Mouse (Mus musculus): Measurements from ENCODE around the gene Tns4. TPM values are rescaled to one million over a fixed set of nuclear protein-coding genes. Genes with fewer than 3 reads are reported as not detected.

Tns4 gene
- polyA plus RNA-seq, 1 experiment from 2014 or later = 0.21 TPM

DNA sequence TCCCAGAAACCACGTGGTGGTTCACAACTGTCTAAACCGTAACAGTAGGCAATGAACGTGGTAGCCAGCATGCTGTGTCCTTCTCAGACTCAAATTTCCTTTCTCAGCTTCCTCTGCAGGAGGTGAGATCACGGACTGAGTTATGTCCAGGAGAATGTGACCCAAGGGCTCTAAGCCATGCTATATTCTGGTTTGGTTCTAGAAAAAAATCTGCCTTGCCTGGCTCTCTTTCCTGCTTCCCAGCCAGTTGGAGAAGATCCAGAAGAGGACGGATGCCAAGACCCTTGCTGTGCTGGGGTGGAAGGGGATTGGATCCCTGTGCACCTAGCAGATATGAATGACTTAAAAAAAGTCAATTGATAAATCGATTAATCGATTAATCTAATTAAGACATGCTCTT lies 10.4 kb upstream of the Tns4 start:
- no peak for ATAC-seq (ENCODE audit: borderline replicate concordance, extremely low read depth, low FRiP score, low TSS enrichment)
- WGBS = 61% methylated on average over 7 of the region's 7 CpGs
- Histone ChIP-seq H3K4me1 (no peaks in the 10 kb centered on the region), H3K4me2 (no peak overlapping the region), H3K27me3 (no peaks in the 10 kb centered on the region), H3K9ac (no peak overlapping the region), H3K27ac (no peak overlapping the region), H3K9me3 (no peaks in the 10 kb centered on the region), H3K4me3 (no peak overlapping the region), H3K36me3 (no peaks in the 10 kb centered on the region)

DNA sequence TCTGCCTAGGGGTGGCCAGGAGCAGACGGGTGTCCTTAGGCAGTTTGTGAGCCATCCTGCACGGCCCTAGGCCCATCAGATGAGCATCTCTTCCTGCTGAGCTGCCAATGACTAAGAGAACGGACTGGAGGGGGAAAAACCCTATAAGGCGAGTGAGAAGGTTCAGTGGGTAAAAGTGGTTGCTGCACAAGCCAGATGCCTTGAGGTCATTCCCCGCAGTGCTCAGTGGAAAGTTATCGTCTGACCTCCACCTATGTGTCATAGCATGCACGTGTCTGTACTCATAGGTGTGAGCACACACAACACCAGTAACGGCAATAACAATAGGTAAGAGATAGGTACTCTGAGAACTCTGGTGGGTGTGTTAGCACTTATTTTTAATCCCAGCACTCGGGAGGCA lies 9.8 kb upstream of the Tns4 start:
- no peak for ATAC-seq (ENCODE audit: borderline replicate concordance, extremely low read depth, low FRiP score, low TSS enrichment)
- no peak overlapping the region for H3K4me3 ChIP-seq
- no peaks in the 10 kb centered on the region for H3K36me3 ChIP-seq
- H3K4me2 ChIP-seq = no peak overlapping the region
- 88% methylated on average over 9 of the region's 9 CpGs for WGBS
- no peaks in the 10 kb centered on the region for H3K27me3 ChIP-seq
- no peak overlapping the region for H3K27ac ChIP-seq
- no peak overlapping the region for H3K9ac ChIP-seq
- H3K4me1 ChIP-seq = no peaks in the 10 kb centered on the region
- no peaks in the 10 kb centered on the region for H3K9me3 ChIP-seq

DNA sequence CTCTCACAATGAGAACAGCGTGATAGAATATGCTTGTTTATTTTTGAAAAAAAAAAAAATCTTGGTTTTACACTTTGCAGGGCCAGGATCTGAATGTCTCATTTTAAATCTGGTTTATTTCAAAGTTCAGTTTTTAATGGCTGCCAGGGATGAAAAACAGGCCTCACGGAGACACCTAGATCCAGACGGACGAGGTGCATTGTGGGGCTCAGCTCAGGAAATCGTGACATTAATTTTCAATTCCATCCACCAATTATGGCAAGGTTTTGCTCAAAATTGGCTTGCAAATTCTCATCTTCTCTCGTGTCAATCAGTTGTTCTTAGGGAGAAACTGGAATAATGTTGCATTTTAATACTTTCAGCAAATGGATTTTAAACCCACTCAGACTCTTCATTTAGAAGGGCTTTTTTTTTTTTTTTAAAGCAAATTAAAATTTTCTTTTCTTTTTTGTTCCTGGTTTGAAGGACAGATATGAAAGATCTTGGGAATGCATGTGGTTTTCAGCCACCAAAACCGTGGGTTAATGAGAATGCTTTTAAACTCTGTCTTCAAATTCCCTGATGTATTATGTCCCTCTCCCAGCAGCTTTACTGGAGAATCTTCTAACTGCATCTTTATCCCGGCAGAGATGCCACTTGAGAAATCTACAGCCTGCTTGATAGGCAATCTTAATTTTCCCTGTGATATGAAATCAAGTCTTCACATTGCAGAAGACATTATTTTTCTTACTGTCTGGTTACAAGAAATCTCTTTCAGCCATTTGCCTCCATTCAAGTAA lies 8.1 kb upstream of the Tns4 start:
- no peak overlapping the region for H3K27ac ChIP-seq
- no peak overlapping the region for H3K4me2 ChIP-seq
- no peak for ATAC-seq (ENCODE audit: borderline replicate concordance, extremely low read depth, low FRiP score, low TSS enrichment)
- H3K4me3 ChIP-seq = no peak overlapping the region
- H3K4me1 ChIP-seq = no peaks in the 10 kb centered on the region
- H3K9me3 ChIP-seq = no peaks in the 10 kb centered on the region
- no peaks in the 10 kb centered on the region for H3K36me3 ChIP-seq
- no peak overlapping the region for H3K9ac ChIP-seq
- no peaks in the 10 kb centered on the region for H3K27me3 ChIP-seq
- WGBS = 72% methylated on average over 8 of the region's 8 CpGs

DNA sequence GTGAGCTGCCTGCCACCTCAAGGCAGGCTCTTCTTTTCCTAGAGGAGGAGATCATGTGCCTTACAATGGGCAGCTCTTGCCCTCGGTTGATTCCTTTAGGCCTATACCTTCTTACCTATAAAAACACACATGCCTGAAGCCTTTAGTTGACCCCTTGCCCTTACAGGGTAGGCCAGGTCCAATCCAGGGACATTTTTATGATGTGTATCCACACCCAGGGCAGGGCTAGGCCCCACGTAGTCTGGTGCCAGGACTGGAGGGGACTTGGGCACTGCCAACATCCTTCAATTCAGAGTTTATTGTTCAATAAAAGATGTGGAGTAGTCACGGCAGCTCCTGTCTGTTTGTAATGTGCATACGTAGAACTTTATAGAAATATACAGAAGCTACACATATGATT lies 7.3 kb upstream of the Tns4 start:
- Histone ChIP-seq H3K4me2 (no peak overlapping the region), H3K9ac (no peak overlapping the region), H3K4me3 (no peak overlapping the region), H3K27ac (no peak overlapping the region), H3K36me3 (no peaks in the 10 kb centered on the region), H3K27me3 (no peaks in the 10 kb centered on the region), H3K9me3 (no peaks in the 10 kb centered on the region), H3K4me1 (no peaks in the 10 kb centered on the region)
- ATAC-seq (ENCODE audit: borderline replicate concordance, extremely low read depth, low FRiP score, low TSS enrichment) = no peak
- WGBS = 85% methylated on average over 4 of the region's 4 CpGs

DNA sequence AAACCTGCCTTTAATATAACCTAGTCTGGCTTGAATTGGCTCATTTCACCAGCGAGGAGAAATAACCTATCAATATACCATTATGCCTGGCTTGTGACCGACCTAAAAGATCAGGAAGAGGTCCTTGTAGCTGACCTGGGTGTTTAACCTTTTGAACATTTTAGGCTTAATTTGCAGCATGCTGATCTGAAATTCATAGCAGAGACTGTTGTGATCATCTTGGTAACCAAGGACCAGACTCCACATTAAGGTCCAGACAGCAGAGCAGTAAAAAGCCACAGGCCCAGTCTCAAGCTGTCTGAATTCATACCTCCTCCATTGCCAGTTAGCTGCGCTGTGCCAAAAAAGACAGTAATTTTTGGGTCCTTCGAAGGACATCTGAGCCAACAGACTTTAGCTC lies 6.7 kb upstream of the Tns4 start:
- no peak overlapping the region for H3K4me3 ChIP-seq
- H3K9me3 ChIP-seq = no peaks in the 10 kb centered on the region
- H3K36me3 ChIP-seq = no peaks in the 10 kb centered on the region
- no peak overlapping the region for H3K27ac ChIP-seq
- H3K4me1 ChIP-seq = no peaks in the 10 kb centered on the region
- ATAC-seq (ENCODE audit: borderline replicate concordance, extremely low read depth, low FRiP score, low TSS enrichment) = no peak
- no peaks in the 10 kb centered on the region for H3K27me3 ChIP-seq
- WGBS = 78% methylated on average over 4 of the region's 4 CpGs
- H3K9ac ChIP-seq = no peak overlapping the region
- H3K4me2 ChIP-seq = no peak overlapping the region

DNA sequence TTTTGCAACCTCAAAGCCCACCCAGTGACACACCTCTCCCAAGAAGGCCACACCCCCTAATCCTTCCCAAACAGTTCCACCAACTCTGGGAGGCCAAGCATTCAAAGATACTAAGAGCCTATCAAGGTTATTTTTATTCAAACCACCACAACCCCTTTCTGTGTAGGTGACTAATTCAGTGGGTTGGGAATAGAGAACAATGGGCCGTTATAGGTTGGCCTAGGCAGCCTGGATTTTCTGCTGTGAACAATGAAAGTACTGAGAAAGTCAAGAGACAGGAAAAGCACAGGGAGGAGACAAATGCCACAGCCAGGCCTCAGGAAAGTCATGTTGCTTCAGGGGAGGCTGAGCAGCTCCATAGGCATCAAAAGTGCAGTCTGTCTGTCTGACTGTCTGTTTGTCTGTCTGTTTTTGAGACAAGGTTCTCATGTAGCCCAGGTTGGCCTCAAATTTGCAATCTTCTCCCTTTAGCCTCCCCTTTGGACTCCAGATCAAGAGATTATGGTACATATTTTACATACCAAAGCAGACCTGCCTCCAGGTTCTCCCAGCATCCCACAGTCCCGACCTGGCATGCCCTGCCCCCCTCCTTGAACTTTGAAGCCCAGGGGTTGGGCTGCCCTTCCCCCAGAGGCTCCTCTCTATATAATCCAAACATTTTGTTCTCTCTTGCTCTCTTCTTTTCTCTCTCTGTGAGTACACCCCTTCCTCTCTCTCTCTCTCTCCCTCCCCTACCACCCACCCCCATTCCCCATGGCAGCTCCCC lies 6.0 kb upstream of the Tns4 start:
- Histone ChIP-seq H3K4me1 (no peaks in the 10 kb centered on the region), H3K4me2 (no peak overlapping the region), H3K27ac (no peak overlapping the region), H3K27me3 (no peaks in the 10 kb centered on the region), H3K4me3 (no peak overlapping the region), H3K9ac (no peak overlapping the region), H3K9me3 (no peaks in the 10 kb centered on the region), H3K36me3 (no peaks in the 10 kb centered on the region)
- no peak for ATAC-seq (ENCODE audit: borderline replicate concordance, extremely low read depth, low FRiP score, low TSS enrichment)
- WGBS = 42% methylated on average over 2 of the region's 2 CpGs

DNA sequence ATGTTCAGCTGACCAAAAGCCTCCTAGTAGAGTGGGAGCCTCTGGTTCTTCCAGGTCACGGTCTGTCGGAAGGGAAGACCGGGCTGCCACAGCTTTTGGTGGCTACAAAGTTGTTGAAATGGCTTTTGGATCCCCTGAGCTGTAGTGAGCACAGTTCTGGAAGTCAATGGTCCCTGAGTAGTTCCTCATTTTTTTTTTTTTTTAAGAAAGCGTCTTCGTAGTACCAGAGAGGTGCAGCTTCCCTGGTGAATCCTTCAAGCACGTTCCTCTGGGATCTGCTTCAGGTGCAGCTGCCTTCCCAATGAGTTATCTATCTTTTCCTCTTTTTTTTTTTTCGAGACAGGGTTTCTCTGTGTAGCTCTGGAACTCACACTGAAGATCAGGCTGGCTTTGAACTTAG lies 4.6 kb upstream of the Tns4 start:
- H3K4me3 ChIP-seq = no peak overlapping the region
- 87% methylated on average over 7 of the region's 7 CpGs for WGBS
- no peaks in the 10 kb centered on the region for H3K36me3 ChIP-seq
- H3K9ac ChIP-seq = no peak overlapping the region
- H3K27ac ChIP-seq = no peak overlapping the region
- no peak for ATAC-seq (ENCODE audit: borderline replicate concordance, extremely low read depth, low FRiP score, low TSS enrichment)
- H3K4me2 ChIP-seq = no peak overlapping the region
- no peaks in the 10 kb centered on the region for H3K27me3 ChIP-seq
- no peaks in the 10 kb centered on the region for H3K9me3 ChIP-seq
- no peaks in the 10 kb centered on the region for H3K4me1 ChIP-seq

DNA sequence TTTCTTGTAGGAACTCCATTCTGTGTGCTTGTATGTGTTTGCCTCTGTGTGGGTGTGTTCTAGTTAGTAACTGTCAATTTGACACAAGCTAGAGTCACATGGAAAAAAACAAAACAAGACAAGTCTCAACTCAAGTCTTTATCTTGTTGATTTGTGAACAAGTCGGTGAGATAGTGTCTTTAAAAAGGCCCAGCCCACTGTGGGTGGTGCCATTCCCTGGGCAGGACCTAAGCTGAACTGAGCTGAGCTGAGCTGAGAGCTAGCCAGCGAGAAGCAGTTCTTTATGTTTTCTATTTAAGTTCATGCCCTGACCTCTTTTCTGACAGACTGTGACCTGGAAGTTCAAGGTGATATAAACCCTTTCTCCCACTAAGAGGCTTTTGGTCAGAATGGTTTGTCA lies 2.6 kb upstream of the Tns4 start:
- H3K4me1 ChIP-seq = no peaks in the 10 kb centered on the region
- H3K4me2 ChIP-seq = no peak overlapping the region
- no peaks in the 10 kb centered on the region for H3K36me3 ChIP-seq
- no peak overlapping the region for H3K27ac ChIP-seq
- H3K27me3 ChIP-seq = no peaks in the 10 kb centered on the region
- no peak for ATAC-seq (ENCODE audit: borderline replicate concordance, extremely low read depth, low FRiP score, low TSS enrichment)
- H3K4me3 ChIP-seq = no peak overlapping the region
- WGBS = 51% methylated on average over 2 of the region's 2 CpGs
- no peak overlapping the region for H3K9ac ChIP-seq
- no peaks in the 10 kb centered on the region for H3K9me3 ChIP-seq

DNA sequence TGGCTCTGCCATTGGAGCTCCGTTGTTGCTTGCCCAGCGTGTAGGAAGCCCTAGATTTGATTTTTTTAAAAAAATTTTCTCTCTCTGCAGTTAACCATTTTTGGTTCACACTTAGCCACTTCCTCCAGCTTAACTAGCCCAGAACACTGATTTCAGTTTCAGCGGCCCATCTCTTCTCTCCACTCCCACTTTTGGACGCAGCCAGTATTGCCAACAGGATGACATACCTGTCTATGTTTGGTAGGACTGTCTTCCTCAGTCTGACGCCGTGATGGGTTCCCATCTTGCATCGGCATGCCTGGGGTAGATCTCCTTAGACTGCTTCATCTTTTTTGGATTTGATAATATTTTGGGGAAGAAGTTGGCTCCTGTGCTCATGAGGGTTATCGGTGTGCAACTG lies 1.3 kb upstream of the Tns4 start:
- Histone ChIP-seq H3K27me3 (no peaks in the 10 kb centered on the region), H3K9ac (no peak overlapping the region), H3K27ac (no peak overlapping the region), H3K4me1 (no peaks in the 10 kb centered on the region), H3K9me3 (no peaks in the 10 kb centered on the region), H3K36me3 (no peaks in the 10 kb centered on the region), H3K4me2 (no peak overlapping the region), H3K4me3 (no peak overlapping the region)
- ATAC-seq (ENCODE audit: borderline replicate concordance, extremely low read depth, low FRiP score, low TSS enrichment) = no peak
- WGBS = 83% methylated on average over 8 of the region's 8 CpGs

DNA sequence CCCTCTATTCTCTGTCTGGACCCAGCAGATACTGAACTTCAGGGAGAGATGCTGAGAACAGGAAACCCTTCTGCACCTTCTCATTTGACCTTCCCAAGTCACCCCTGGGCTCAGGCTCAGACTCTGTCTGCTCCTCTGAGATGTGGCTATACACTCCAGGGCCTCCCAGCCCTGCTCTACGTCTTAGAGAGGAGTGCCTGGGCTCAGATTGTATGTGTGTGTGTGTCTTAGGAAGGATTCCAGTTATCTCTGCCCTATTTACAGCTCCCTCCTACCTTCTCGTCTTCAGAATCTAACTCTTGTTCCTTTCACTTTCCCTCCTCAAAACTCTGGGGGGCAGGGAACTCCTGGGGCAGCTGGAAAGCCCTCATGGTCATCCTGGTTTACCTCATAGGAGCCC lies 620 bp downstream of the Tns4 start:
- H3K4me1 ChIP-seq = no peaks in the 10 kb centered on the region
- H3K4me2 ChIP-seq = no peak overlapping the region
- H3K9me3 ChIP-seq = no peaks in the 10 kb centered on the region
- no peak overlapping the region for H3K27ac ChIP-seq
- WGBS = 39% methylated on average over 2 of the region's 2 CpGs
- H3K4me3 ChIP-seq = no peak overlapping the region
- no peaks in the 10 kb centered on the region for H3K27me3 ChIP-seq
- H3K36me3 ChIP-seq = no peaks in the 10 kb centered on the region
- ATAC-seq (ENCODE audit: borderline replicate concordance, extremely low read depth, low FRiP score, low TSS enrichment) = no peak
- no peak overlapping the region for H3K9ac ChIP-seq

DNA sequence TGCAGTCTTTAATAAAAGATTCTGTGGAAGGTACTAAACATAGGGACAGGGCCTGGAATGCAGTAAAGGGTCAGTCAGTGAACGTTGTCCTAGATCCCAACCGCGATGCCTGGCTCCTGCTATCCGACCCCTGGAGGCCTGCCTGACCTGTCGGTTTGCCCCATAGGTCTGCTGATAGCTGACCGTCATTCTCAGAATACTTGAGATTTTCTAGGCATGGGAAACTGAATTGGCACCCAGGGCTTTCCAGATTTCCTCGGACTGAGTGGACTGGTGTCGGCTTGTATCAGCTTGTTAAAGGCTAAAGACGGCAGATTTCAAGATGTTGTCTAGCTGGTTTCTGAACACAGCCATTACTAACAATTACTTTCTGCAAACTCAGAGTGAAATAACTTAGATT lies 4.7 kb downstream of the Tns4 start:
- 61% methylated on average over 9 of the region's 9 CpGs for WGBS
- Histone ChIP-seq H3K27me3 (no peaks in the 10 kb centered on the region), H3K4me1 (peaks cover 6% of the 10 kb centered on the region; the same call in 1 of the 2 replicates), H3K4me3 (no peak overlapping the region), H3K27ac (no peak overlapping the region), H3K9ac (no peak overlapping the region), H3K36me3 (no peaks in the 10 kb centered on the region), H3K4me2 (no peak overlapping the region), H3K9me3 (no peaks in the 10 kb centered on the region)
- no peak for ATAC-seq (ENCODE audit: borderline replicate concordance, extremely low read depth, low FRiP score, low TSS enrichment)

DNA sequence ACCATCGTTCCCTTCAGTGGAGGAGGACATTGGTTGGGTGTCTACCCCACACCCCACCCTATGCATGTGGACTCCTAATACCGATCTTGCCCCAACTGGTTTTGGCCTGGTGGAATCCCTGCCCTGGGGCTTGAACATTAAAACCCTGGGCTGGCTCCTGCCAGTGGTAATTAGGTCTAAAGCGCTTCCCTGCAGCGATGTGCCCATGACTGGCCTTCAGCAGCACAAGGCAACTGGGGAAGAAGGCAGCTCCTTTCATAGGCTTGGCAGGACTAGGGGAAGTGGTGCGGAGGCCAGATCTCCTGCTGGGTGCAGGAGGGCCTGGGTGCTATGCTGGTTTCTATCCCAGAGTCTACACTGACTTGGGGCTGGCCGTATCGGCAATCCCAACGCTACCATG lies 5.6 kb downstream of the Tns4 start:
- Histone ChIP-seq H3K9ac (no peak overlapping the region), H3K4me3 (no peak overlapping the region), H3K4me1 (peaks cover 9% of the 10 kb centered on the region; the same call in 1 of the 2 replicates), H3K27ac (no peak overlapping the region), H3K36me3 (no peaks in the 10 kb centered on the region), H3K9me3 (no peaks in the 10 kb centered on the region), H3K27me3 (no peaks in the 10 kb centered on the region), H3K4me2 (no peak overlapping the region)
- ATAC-seq (ENCODE audit: borderline replicate concordance, extremely low read depth, low FRiP score, low TSS enrichment) = no peak
- 91% methylated on average over 8 of the region's 8 CpGs for WGBS

All from lung, embryonic 15.5 days (tissue).